In genomic region chr1:36501261-36501660, GRCm38 (mm10) we compare ENCODE assay signal across 9 mouse cellular contexts. TPM values are rescaled to one million over a fixed set of nuclear protein-coding genes. Genes with fewer than 3 reads are reported as not detected.
A peak's percentile ranks its signal among the peaks of the same experiment; 100 is the strongest.
DNase-seq lines count a peak whose midpoint lies in the region; ATAC-seq and TF ChIP-seq lines count a peak whose summit lies in the region.
"Had no signal": no experiment of that assay in that cellular context is flagged by ENCODE, and none has a peak within 500 bp of the region (broad histone marks: within the 10 kb centered on the region; RNA-seq: fewer than 3 reads in every experiment).

No protein-coding gene starts in this region.

- ATAC-seq in liver, embryonic 12.5 days: no peak
- peak; percentile 25; the same call in 1 of the 2 replicates for ATAC-seq in intestine, postnatal 0 days
- no peak for ATAC-seq in limb, embryonic 14.5 days (ENCODE audit: low FRiP score, low read depth)

- H3K4me3 ChIP-seq in liver, embryonic 12.5 days: no peak overlapping the region
- no peak overlapping the region for H3K4me3 ChIP-seq in intestine, postnatal 0 days (ENCODE audit: low read depth, low read length)
- no peak overlapping the region for H3K4me3 ChIP-seq in limb, embryonic 14.5 days (replicated peaks; ENCODE audit: low read length)
- H3K4me3 ChIP-seq: embryonic facial prominence, embryonic 13.5 days had no signal

- peaks cover 8% of the 10 kb centered on the region; the same call in 1 of the 2 replicates for H3K36me3 ChIP-seq in liver, embryonic 12.5 days
- peaks cover 54% of the 10 kb centered on the region for H3K36me3 ChIP-seq in intestine, postnatal 0 days (ENCODE audit: control insufficient read depth, insufficient read depth)
- H3K36me3 ChIP-seq in limb, embryonic 14.5 days (ENCODE audit: control insufficient read depth, insufficient read depth, low read length): peaks cover 49% of the 10 kb centered on the region

- H3K4me1 ChIP-seq in liver, embryonic 12.5 days: no peaks in the 10 kb centered on the region
- no peaks in the 10 kb centered on the region for H3K4me1 ChIP-seq in intestine, postnatal 0 days (replicated peaks; ENCODE audit: control insufficient read depth, insufficient read depth, low read length)
- H3K4me1 ChIP-seq in limb, embryonic 14.5 days (ENCODE audit: control insufficient read depth, insufficient read depth, low read length): no peaks in the 10 kb centered on the region
- H3K4me1 ChIP-seq: embryonic facial prominence, embryonic 13.5 days had no signal

- no peak overlapping the region for H3K4me2 ChIP-seq in liver, embryonic 12.5 days
- H3K4me2 ChIP-seq in intestine, postnatal 0 days (replicated peaks; ENCODE audit: low read depth): no peak overlapping the region
- H3K4me2 ChIP-seq in limb, embryonic 14.5 days (replicated peaks; ENCODE audit: low read depth, low read length, severe bottlenecking): no peak overlapping the region
- H3K4me2 ChIP-seq: embryonic facial prominence, embryonic 13.5 days had no signal

- TF ChIP-seq CTCF in intestine, postnatal 0 days (IDR thresholded peaks at IDR 0.05; ENCODE audit: low read depth): peak; percentile 96

- no peaks in the 10 kb centered on the region for H3K9me3 ChIP-seq in liver, embryonic 12.5 days (replicated peaks)
- no peaks in the 10 kb centered on the region for H3K9me3 ChIP-seq in intestine, postnatal 0 days (ENCODE audit: control insufficient read depth)
- H3K9me3 ChIP-seq in limb, embryonic 14.5 days (ENCODE audit: control insufficient read depth, low read length): no peaks in the 10 kb centered on the region
- H3K9me3 ChIP-seq: embryonic facial prominence, embryonic 13.5 days had no signal

- no peak overlapping the region for H3K27ac ChIP-seq in liver, embryonic 12.5 days
- H3K27ac ChIP-seq in intestine, postnatal 0 days (ENCODE audit: low read depth, low read length): no peak overlapping the region
- H3K27ac ChIP-seq in limb, embryonic 14.5 days (replicated peaks; ENCODE audit: low read depth, low read length): no peak overlapping the region
- H3K27ac ChIP-seq: embryonic facial prominence, embryonic 13.5 days had no signal

- H3K9ac ChIP-seq in liver, embryonic 12.5 days: no peak overlapping the region
- no peak overlapping the region for H3K9ac ChIP-seq in intestine, postnatal 0 days (ENCODE audit: low read depth, low read length)
- H3K9ac ChIP-seq in limb, embryonic 14.5 days (ENCODE audit: low read depth, low read length, severe bottlenecking): no peak overlapping the region
- H3K9ac ChIP-seq: embryonic facial prominence, embryonic 13.5 days had no signal

- TF ChIP-seq POLR2A in limb, embryonic 14.5 days (IDR thresholded peaks at IDR 0.05; ENCODE audit: borderline replicate concordance, extremely low read depth, insufficient read depth, insufficient read length): peak; percentile 33; the same call in 1 of the 2 replicates

- WGBS in liver, embryonic 12.5 days (ENCODE audit: insufficient replicate concordance): 3% methylated on average over 3 of the region's 3 CpGs
- 6% methylated on average over 3 of the region's 3 CpGs for WGBS in intestine, postnatal 0 days
- 8% methylated on average over 3 of the region's 3 CpGs for WGBS in limb, embryonic 14.5 days

- no peaks in the 10 kb centered on the region for H3K27me3 ChIP-seq in liver, embryonic 12.5 days (replicated peaks)
- no peaks in the 10 kb centered on the region for H3K27me3 ChIP-seq in intestine, postnatal 0 days (replicated peaks; ENCODE audit: control insufficient read depth, insufficient read depth, low read length)
- H3K27me3 ChIP-seq in limb, embryonic 14.5 days (ENCODE audit: control insufficient read depth, insufficient read depth, low read length): no peaks in the 10 kb centered on the region
- H3K27me3 ChIP-seq: embryonic facial prominence, embryonic 13.5 days had no signal

- peak; percentile 75 for DNase-seq in liver
- DNase-seq in cerebellum, adult 8-10 months: peak; percentile 84
- DNase-seq in frontal cortex, postnatal 36 days (ENCODE audit: low spot score in 2 of 2): peak; percentile 73 to 74
- DNase-seq in limb, embryonic 14.5 days (ENCODE audit: low spot score): peak; percentile 81
- DNase-seq in natural killer cell, adult 2 months (ENCODE audit: low spot score in 2 of 2): peak; percentile 62 to 74
- peak; percentile 88 for DNase-seq in testis, postnatal 10 days (ENCODE audit: low spot score)

RNA-seq across cellular contexts. Expression of gene Cnnm3, which starts 10.4 kb away (rescaled TPM):
- 1.3 and 1.5 TPM in 2 replicates for polyA plus RNA-seq in liver, embryonic 12.5 days (2016; fragmentation: Nextera tagmentation; extraction: Ambion mirVana)
- 2.5 and 2.6 TPM in 2 replicates for polyA plus RNA-seq in intestine, postnatal 0 days (2015; fragmentation: Nextera tagmentation; extraction: Ambion mirVana)
- polyA plus RNA-seq in limb, embryonic 14.5 days (2012; rRNA removed): 22.5 and 25.9 TPM in 2 replicates
- 6.4 and 6.8 TPM in 2 replicates for polyA plus RNA-seq in limb, embryonic 14.5 days (2014; fragmentation: Nextera tagmentation; extraction: Ambion mirVana)

RNA-seq across cellular contexts. Expression of gene Cnnm4, which starts 29.8 kb away (rescaled TPM):
- 3.8 and 4.0 TPM in 2 replicates for polyA plus RNA-seq in liver, embryonic 12.5 days (2016; fragmentation: Nextera tagmentation; extraction: Ambion mirVana)
- 17.4 and 18.4 TPM in 2 replicates for polyA plus RNA-seq in intestine, postnatal 0 days (2015; fragmentation: Nextera tagmentation; extraction: Ambion mirVana)
- 7.3 and 9.4 TPM in 2 replicates for polyA plus RNA-seq in limb, embryonic 14.5 days (2012; rRNA removed)
- 13.1 and 15.1 TPM in 2 replicates for polyA plus RNA-seq in limb, embryonic 14.5 days (2014; fragmentation: Nextera tagmentation; extraction: Ambion mirVana)

RNA-seq across cellular contexts. Expression of gene Ankrd23, which starts 35.4 kb away (rescaled TPM):
- 4.0 and 6.9 TPM in 2 replicates for polyA plus RNA-seq in liver, embryonic 12.5 days (2016; fragmentation: Nextera tagmentation; extraction: Ambion mirVana)
- polyA plus RNA-seq in intestine, postnatal 0 days (2015; fragmentation: Nextera tagmentation; extraction: Ambion mirVana): 2.1 and 3.8 TPM in 2 replicates
- polyA plus RNA-seq in limb, embryonic 14.5 days (2012; rRNA removed): 27.4 and 32.8 TPM in 2 replicates
- polyA plus RNA-seq in limb, embryonic 14.5 days (2014; fragmentation: Nextera tagmentation; extraction: Ambion mirVana): 9.9 and 11.6 TPM in 2 replicates

RNA-seq across cellular contexts. Expression of gene Gm42417, which starts 38.0 kb away (rescaled TPM):
- 0.15 and 0.29 TPM in 2 replicates for polyA plus RNA-seq in liver, embryonic 12.5 days (2016; fragmentation: Nextera tagmentation; extraction: Ambion mirVana)
- 0.22 TPM in 1 of 2 replicates, not detected in the other for polyA plus RNA-seq in intestine, postnatal 0 days (2015; fragmentation: Nextera tagmentation; extraction: Ambion mirVana)
- 0.47 TPM in 1 of 2 replicates, not detected in the other for polyA plus RNA-seq in limb, embryonic 14.5 days (2012; rRNA removed)
- polyA plus RNA-seq in limb, embryonic 14.5 days (2014; fragmentation: Nextera tagmentation; extraction: Ambion mirVana): not detected in 2 replicates
- polyA plus RNA-seq: embryonic facial prominence, embryonic 13.5 days had no signal

RNA-seq across cellular contexts. Expression of gene Ankrd39, which starts 46.0 kb away (rescaled TPM):
- polyA plus RNA-seq in liver, embryonic 12.5 days (2016; fragmentation: Nextera tagmentation; extraction: Ambion mirVana): 9.0 and 10.5 TPM in 2 replicates
- 15.0 and 18.5 TPM in 2 replicates for polyA plus RNA-seq in intestine, postnatal 0 days (2015; fragmentation: Nextera tagmentation; extraction: Ambion mirVana)
- polyA plus RNA-seq in limb, embryonic 14.5 days (2012; rRNA removed): 22.4 and 26.2 TPM in 2 replicates
- polyA plus RNA-seq in limb, embryonic 14.5 days (2014; fragmentation: Nextera tagmentation; extraction: Ambion mirVana): 22.5 and 22.9 TPM in 2 replicates
